Mouse (Mus musculus): Measurements from ENCODE around the gene Tead4. TPM values are rescaled to one million over a fixed set of nuclear protein-coding genes. Genes with fewer than 3 reads are reported as not detected.

Tead4 gene
- total RNA-seq (2023), result under 1 TPM; 0.20 to 0.38 TPM

DNA sequence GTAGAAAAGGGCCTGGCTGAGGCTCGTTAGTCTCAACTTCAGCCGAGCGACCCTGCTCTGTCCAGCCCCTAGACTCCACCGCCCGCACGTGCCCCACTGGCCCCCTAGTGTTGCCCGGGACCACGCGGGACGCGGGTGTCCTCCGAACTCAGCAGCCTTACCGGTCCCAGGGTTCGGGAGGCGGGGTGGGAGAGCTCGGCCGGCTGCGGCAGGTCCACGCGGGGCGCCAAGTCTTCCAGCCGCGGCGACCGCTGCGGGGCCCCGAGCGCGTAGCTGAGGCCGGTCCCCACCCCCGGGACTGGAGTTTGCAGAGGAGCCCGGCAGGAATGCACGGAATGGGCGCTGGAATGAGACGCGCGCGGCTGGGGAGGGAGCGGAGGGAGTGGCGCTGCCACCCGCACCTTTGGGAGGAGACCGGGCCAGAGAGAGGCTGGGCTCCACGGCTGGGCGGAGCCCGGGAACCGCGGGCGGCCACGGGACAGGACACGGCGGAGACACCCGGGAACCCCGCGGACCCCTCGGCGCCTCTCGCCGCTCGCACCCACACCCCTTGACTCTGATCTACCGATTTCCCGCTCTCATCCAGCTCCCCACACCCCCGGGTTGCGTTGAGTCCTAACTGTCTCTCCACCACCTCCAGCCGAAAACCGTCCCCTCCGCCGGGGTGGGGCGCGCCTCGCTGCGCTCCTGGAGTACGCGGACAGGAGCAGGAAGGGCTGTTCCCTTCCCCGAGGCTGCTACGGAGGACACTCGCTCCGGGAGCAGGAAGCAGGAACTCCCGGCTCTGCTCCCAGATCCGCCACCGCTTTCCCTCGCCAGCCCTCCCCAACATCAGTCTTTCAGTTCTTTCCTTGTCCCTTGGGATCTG, at the start of gene Tead4:
Gene Tead4, minus strand, starts transcription at position 690 of the 868 bp plus-strand sequence.

Other genes starting within 250 kb of the Tead4 start
- gene Tspan9, start 157.2 kb downstream of the Tead4 start, total RNA-seq (2023), result 1 to 10 TPM in 1 of 2 experiments, under 1 TPM in 1; 0.91 to 1.4 TPM
- under 1 TPM; 0.37 to 0.84 TPM for gene Tulp3, start 55.0 kb upstream of the Tead4 start, total RNA-seq (2023)
- 10 to 100 TPM; 30.0 to 36.6 TPM for gene Rhno1, start 62.1 kb upstream of the Tead4 start, total RNA-seq (2023)
- 10 to 100 TPM; 48.9 to 56.7 TPM for gene Foxm1, start 62.1 kb upstream of the Tead4 start, total RNA-seq (2023)
- not detected for gene Tex52, start 74.6 kb upstream of the Tead4 start, total RNA-seq (2023)
- gene Gm44596, start 74.7 kb upstream of the Tead4 start, total RNA-seq (2023), result not detected
- gene Nrip2, start 98.5 kb upstream of the Tead4 start, total RNA-seq (2023), result not detected
- 10 to 100 TPM; 12.3 to 12.7 TPM for gene Itfg2, start 124.1 kb upstream of the Tead4 start, total RNA-seq (2023)
- gene Fkbp4, start 137.9 kb upstream of the Tead4 start, total RNA-seq (2023), result 10 to 100 TPM; 39.2 to 39.7 TPM
- not detected for gene Pzp, start 225.9 kb upstream of the Tead4 start, total RNA-seq (2023)

All from neutrophil, adult 59 days (primary cell).